Mouse (Mus musculus): ENCODE data around the gene Enkur. TPM values are rescaled to one million over a fixed set of nuclear protein-coding genes. Genes with fewer than 3 reads are reported as not detected.

Gene Enkur
- total and polyA plus RNA-seq, 2 experiments from 2014 or later: 3.8 TPM; not detected in 1

GRCm38 (mm10) chr2:21236846-21237245 is 31.7 kb upstream of the Enkur start:
- DNase-seq (ENCODE audit: low spot score) (no peak), ATAC-seq (ENCODE audit: insufficient read depth, low read depth) (peak; percentile 51; the same call in 1 of the 2 replicates)
- Histone ChIP-seq H3K4me1 (ENCODE audit: control insufficient read depth, insufficient read depth) (no peaks in the 10 kb centered on the region), H3K9me3 (replicated peaks; ENCODE audit: control insufficient read depth, low read length) (0 out of 2 replicates have a peak, but pooled peaks cover 3% of the 10 kb centered on the region), H3K4me2 (ENCODE audit: low read depth, low read length) (no peak overlapping the region), H3K4me3 (ENCODE audit: low read depth, low read length) (no peak overlapping the region), H3K27ac (ENCODE audit: low read depth) (no peak overlapping the region), H3K27me3 (ENCODE audit: control insufficient read depth, insufficient read depth, low read length) (peaks cover 20% of the 10 kb centered on the region), H3K9ac (replicated peaks; ENCODE audit: low read depth, low read length) (no peak overlapping the region), H3K36me3 (replicated peaks; ENCODE audit: control insufficient read depth, insufficient read depth, low read length) (no peaks in the 10 kb centered on the region)
- 26% methylated on average over 5 of the region's 5 CpGs for WGBS
- no peak for TF ChIP-seq EP300 (IDR thresholded peaks at IDR 0.05; ENCODE audit: low read depth)
- TF ChIP-seq CTCF (IDR thresholded peaks at IDR 0.05; ENCODE audit: low read depth): no peak

DNA sequence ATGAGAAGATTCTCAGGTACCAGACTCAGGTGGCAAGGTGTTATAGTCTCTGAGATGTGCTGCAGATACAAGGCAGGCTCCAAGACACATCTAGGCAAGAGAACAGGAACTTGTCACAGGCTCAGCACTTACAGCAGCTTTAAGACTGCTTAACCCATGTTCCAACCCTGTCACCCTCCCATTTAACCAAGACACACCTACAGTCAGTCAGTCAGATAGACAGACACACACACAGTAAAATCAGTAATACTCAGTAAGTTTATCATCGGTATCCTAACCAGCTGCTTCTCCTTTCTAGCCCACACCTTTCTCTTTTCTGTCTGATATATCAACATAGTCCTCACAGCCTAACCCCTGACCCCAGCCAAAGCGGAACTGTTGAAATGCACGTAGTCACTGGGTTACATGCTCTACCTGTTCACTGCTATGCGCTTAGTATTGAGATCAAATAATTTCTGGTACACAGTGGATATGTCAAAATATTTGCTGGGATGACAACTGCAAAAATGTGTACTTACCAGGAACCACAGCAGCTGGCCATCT is 30.8 kb upstream of the Enkur start:
- no peak overlapping the region for H3K9ac ChIP-seq (replicated peaks; ENCODE audit: low read depth, low read length)
- H3K36me3 ChIP-seq (replicated peaks; ENCODE audit: control insufficient read depth, insufficient read depth, low read length): no peaks in the 10 kb centered on the region
- no peaks in the 10 kb centered on the region for H3K9me3 ChIP-seq (replicated peaks; ENCODE audit: control insufficient read depth, low read length)
- DNase-seq (ENCODE audit: low spot score) (no peak), ATAC-seq (ENCODE audit: insufficient read depth, low read depth) (no peak)
- H3K27ac ChIP-seq (ENCODE audit: low read depth): no peak overlapping the region
- no peak overlapping the region for H3K4me2 ChIP-seq (ENCODE audit: low read depth, low read length)
- no peak overlapping the region for H3K4me3 ChIP-seq (ENCODE audit: low read depth, low read length)
- 92% methylated on average over 4 of the region's 4 CpGs for WGBS
- no peaks in the 10 kb centered on the region for H3K4me1 ChIP-seq (ENCODE audit: control insufficient read depth, insufficient read depth)
- TF ChIP-seq CTCF (IDR thresholded peaks at IDR 0.05; ENCODE audit: low read depth) (no peak), EP300 (IDR thresholded peaks at IDR 0.05; ENCODE audit: low read depth) (no peak)
- peaks cover 20% of the 10 kb centered on the region for H3K27me3 ChIP-seq (ENCODE audit: control insufficient read depth, insufficient read depth, low read length)

GRCm38 (mm10) chr2:21234871-21235648 is 29.9 kb upstream of the Enkur start:
- DNase-seq (ENCODE audit: low spot score) (no peak), ATAC-seq (ENCODE audit: insufficient read depth, low read depth) (no peak)
- Histone ChIP-seq H3K27ac (ENCODE audit: low read depth) (no peak overlapping the region), H3K9me3 (replicated peaks; ENCODE audit: control insufficient read depth, low read length) (no peaks in the 10 kb centered on the region), H3K27me3 (ENCODE audit: control insufficient read depth, insufficient read depth, low read length) (peaks cover 20% of the 10 kb centered on the region), H3K4me3 (ENCODE audit: low read depth, low read length) (no peak overlapping the region), H3K4me1 (ENCODE audit: control insufficient read depth, insufficient read depth) (no peaks in the 10 kb centered on the region), H3K9ac (replicated peaks; ENCODE audit: low read depth, low read length) (no peak overlapping the region), H3K36me3 (replicated peaks; ENCODE audit: control insufficient read depth, insufficient read depth, low read length) (no peaks in the 10 kb centered on the region), H3K4me2 (ENCODE audit: low read depth, low read length) (no peak overlapping the region)
- TF ChIP-seq EP300 (IDR thresholded peaks at IDR 0.05; ENCODE audit: low read depth) (no peak), CTCF (IDR thresholded peaks at IDR 0.05; ENCODE audit: low read depth) (no peak)
- 75% methylated on average over 9 of the region's 9 CpGs for WGBS

- WGBS: 65% methylated on average over 3 of the region's 3 CpGs
- Histone ChIP-seq H3K4me1 (ENCODE audit: control insufficient read depth, insufficient read depth) (no peaks in the 10 kb centered on the region), H3K27me3 (ENCODE audit: control insufficient read depth, insufficient read depth, low read length) (peaks cover 8% of the 10 kb centered on the region), H3K4me3 (ENCODE audit: low read depth, low read length) (no peak overlapping the region), H3K4me2 (ENCODE audit: low read depth, low read length) (no peak overlapping the region), H3K9ac (replicated peaks; ENCODE audit: low read depth, low read length) (no peak overlapping the region), H3K27ac (ENCODE audit: low read depth) (no peak overlapping the region), H3K9me3 (replicated peaks; ENCODE audit: control insufficient read depth, low read length) (no peaks in the 10 kb centered on the region), H3K36me3 (replicated peaks; ENCODE audit: control insufficient read depth, insufficient read depth, low read length) (no peaks in the 10 kb centered on the region)
- ATAC-seq (ENCODE audit: insufficient read depth, low read depth) (no peak), DNase-seq (ENCODE audit: low spot score) (no peak)
- TF ChIP-seq CTCF (IDR thresholded peaks at IDR 0.05; ENCODE audit: low read depth) (no peak), EP300 (IDR thresholded peaks at IDR 0.05; ENCODE audit: low read depth) (no peak)
Observed at GRCm38 (mm10) chr2:21231147-21231546, 26.0 kb upstream of the Enkur start.

DNA sequence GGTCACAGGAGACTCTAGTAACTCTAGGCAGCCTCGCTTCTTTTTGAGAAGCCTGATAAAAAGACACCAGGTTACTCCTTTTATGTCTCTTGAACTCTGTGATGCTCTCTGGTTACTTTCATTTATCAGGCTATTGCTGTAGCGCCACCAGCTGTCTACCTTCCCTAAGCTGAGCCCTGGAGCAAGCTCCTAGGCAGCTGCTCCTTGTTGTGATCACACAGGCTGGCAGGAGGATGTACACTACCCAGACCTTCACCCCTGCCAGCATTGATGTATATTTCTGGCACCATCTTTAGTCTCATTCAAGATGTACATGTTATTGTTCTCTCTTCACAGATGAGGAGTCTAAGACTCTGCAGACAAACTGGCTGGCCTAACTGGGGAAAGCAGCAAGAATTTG is 25.1 kb upstream of the Enkur start:
- Histone ChIP-seq H3K9me3 (replicated peaks; ENCODE audit: control insufficient read depth, low read length) (no peaks in the 10 kb centered on the region), H3K9ac (replicated peaks; ENCODE audit: low read depth, low read length) (no peak overlapping the region), H3K36me3 (replicated peaks; ENCODE audit: control insufficient read depth, insufficient read depth, low read length) (no peaks in the 10 kb centered on the region), H3K4me2 (ENCODE audit: low read depth, low read length) (no peak overlapping the region), H3K27me3 (ENCODE audit: control insufficient read depth, insufficient read depth, low read length) (peaks cover 2% of the 10 kb centered on the region), H3K27ac (ENCODE audit: low read depth) (no peak overlapping the region), H3K4me1 (ENCODE audit: control insufficient read depth, insufficient read depth) (no peaks in the 10 kb centered on the region), H3K4me3 (ENCODE audit: low read depth, low read length) (no peak overlapping the region)
- no peak for ATAC-seq (ENCODE audit: insufficient read depth, low read depth)
- WGBS: 68% methylated on average over 2 of the region's 2 CpGs
- DNase-seq (ENCODE audit: low spot score): no peak
- TF ChIP-seq EP300 (IDR thresholded peaks at IDR 0.05; ENCODE audit: low read depth) (no peak), CTCF (IDR thresholded peaks at IDR 0.05; ENCODE audit: low read depth) (no peak)
